Mouse (Mus musculus) G1E (cell line): ENCODE measurements around the gene Ift43. TPM values are rescaled to one million over a fixed set of nuclear protein-coding genes. Genes with fewer than 3 reads are reported as not detected.

Experiments used
- ATAC-seq: 2 replicates; pipeline ENCODE4 v1.8.0; 2016; ENCODE audit warnings: mild to moderate bottlenecking; ENCODE audit not compliant: insufficient number of reproducible peaks, poor library complexity, low FRiP score, severe bottlenecking; ENCODE audit errors: extremely low read depth
- DNase-seq: peaks from one replicate; pipeline ENCODE4 v3.0.0; 2012; ENCODE audit warnings: low spot score
- H3K27me3 ChIP-seq: 2 replicates; pipeline ENCODE4 v1.6.1; 2012; ENCODE audit warnings: mild to moderate bottlenecking, low read length, inconsistent platforms; ENCODE audit not compliant: insufficient read depth
- H3K36me3 ChIP-seq: replicated peaks from 2 replicates; pipeline ENCODE3; 2012; ENCODE audit warnings: mild to moderate bottlenecking, inconsistent platforms
- H3K4me1 ChIP-seq: 2 replicates; pipeline ENCODE4 v1.6.1; 2012; ENCODE audit warnings: low read depth, low read length, inconsistent platforms, mixed read lengths; ENCODE audit not compliant: insufficient read depth
- H3K4me3 ChIP-seq: 2 replicates; pipeline ENCODE4 v1.5.1; 2012; ENCODE audit warnings: low read depth, mild to moderate bottlenecking, inconsistent platforms, low read length, moderate library complexity, mixed read lengths
- H3K9me3 ChIP-seq: replicated peaks from 2 replicates; pipeline ENCODE4 v1.6.1; 2012; ENCODE audit warnings: inconsistent platforms
- CTCF ChIP-seq: IDR thresholded peaks from 2 replicates; pipeline ENCODE4 v1.5.1; 2012; ENCODE audit warnings: low read depth, low read length, inconsistent platforms, mixed read lengths
- GATA1 ChIP-seq: IDR thresholded peaks from 2 replicates; pipeline ENCODE4 v1.6.1; 2012; ENCODE audit warnings: borderline replicate concordance, low read length, inconsistent platforms, mixed read lengths
- GATA2 ChIP-seq: IDR thresholded peaks from 2 replicates; pipeline ENCODE4 v1.6.1; 2012; ENCODE audit warnings: low read depth, low read length, inconsistent platforms, borderline replicate concordance
- POLR2AphosphoS5 ChIP-seq: IDR thresholded peaks from 2 replicates; pipeline ENCODE4 v1.6.1; 2012; ENCODE audit warnings: low read depth, low read length, inconsistent platforms; ENCODE audit not compliant: insufficient replicate concordance
- TAL1 ChIP-seq: conservative IDR thresholded peaks from 2 replicates; pipeline ENCODE4 v1.6.1; 2012; ENCODE audit warnings: low read depth, low read length, inconsistent platforms, mixed read lengths
- polyA plus RNA-seq: library from polyadenylated mRNA; stranded (reverse); fragments of >175 nt; gene quantifications from 2 replicates; pipeline ENCODE4 v1.2.3, GENCODE M21; 2012
- total RNA-seq, 2 experiments: library from RNA; stranded (forward) in 1 of 2; stranded (reverse) in 1 of 2; fragments of 200-1000 nt in 1 of 2; fragments of >200 nt in 1 of 2; fragmentation: Nextera tagmentation in 1 of 2; gene quantifications; 2 replicates each; pipeline ENCODE4 v1.2.3; 2014 to 2017

The Ift43 gene
- total and polyA plus RNA-seq, 3 experiments: 0.09 to 0.93 TPM; not detected in 1

- Histone ChIP-seq H3K36me3 (peaks cover 49% of the 10 kb centered on the region), H3K9me3 (peaks cover 12% of the 10 kb centered on the region), H3K4me3 (no peak overlapping the region), H3K27me3 (no peaks in the 10 kb centered on the region), H3K4me1 (peaks cover 5% of the 10 kb centered on the region)
- no peak for ATAC-seq
- TF ChIP-seq CTCF (0 out of 2 replicates have a peak, but pooled peaks have one; percentile 6), POLR2AphosphoS5 (no peak), GATA1 (no peak)
- DNase-seq: no peak
These were observed 36.2 kb upstream of the Ift43 start for GRCm38 (mm10) chr12:86046141-86046540.

- TF ChIP-seq CTCF (no peak), GATA1 (no peak), GATA2 (no peak)
- no peaks in the 10 kb centered on the region for H3K27me3 ChIP-seq
- H3K9me3 ChIP-seq: peaks cover 12% of the 10 kb centered on the region
- DNase-seq (no peak), ATAC-seq (no peak)
- peaks cover 47% of the 10 kb centered on the region for H3K36me3 ChIP-seq
- no peak overlapping the region for H3K4me3 ChIP-seq
- peaks cover 11% of the 10 kb centered on the region for H3K4me1 ChIP-seq
These were observed 35.6 kb upstream of the Ift43 start for GRCm38 (mm10) chr12:86046776-86047175.

GRCm38 (mm10) chr12:86047376-86047775 lies 35.0 kb upstream of the Ift43 start:
- Histone ChIP-seq H3K27me3 (no peaks in the 10 kb centered on the region), H3K36me3 (peaks cover 48% of the 10 kb centered on the region), H3K9me3 (peaks cover 11% of the 10 kb centered on the region), H3K4me3 (no peak overlapping the region), H3K4me1 (peaks cover 12% of the 10 kb centered on the region)
- ATAC-seq: no peak
- no peak for TF ChIP-seq TAL1
- no peak for TF ChIP-seq GATA2
- TF ChIP-seq POLR2AphosphoS5: no peak
- no peak for TF ChIP-seq GATA1
- TF ChIP-seq CTCF: no peak
- no peak for DNase-seq

- H3K9me3 ChIP-seq: no peaks in the 10 kb centered on the region
- no peak overlapping the region for H3K4me3 ChIP-seq
- no peaks in the 10 kb centered on the region for H3K27me3 ChIP-seq
- DNase-seq: no peak
- H3K36me3 ChIP-seq: peaks cover 49% of the 10 kb centered on the region
- ATAC-seq: no peak
- no peak for TF ChIP-seq POLR2AphosphoS5
- no peak for TF ChIP-seq TAL1
- no peak for TF ChIP-seq GATA2
- no peak for TF ChIP-seq GATA1
- no peak for TF ChIP-seq CTCF
- peaks cover 12% of the 10 kb centered on the region for H3K4me1 ChIP-seq
These were observed 32.5 kb upstream of the Ift43 start for GRCm38 (mm10) chr12:86049813-86050212.

DNA sequence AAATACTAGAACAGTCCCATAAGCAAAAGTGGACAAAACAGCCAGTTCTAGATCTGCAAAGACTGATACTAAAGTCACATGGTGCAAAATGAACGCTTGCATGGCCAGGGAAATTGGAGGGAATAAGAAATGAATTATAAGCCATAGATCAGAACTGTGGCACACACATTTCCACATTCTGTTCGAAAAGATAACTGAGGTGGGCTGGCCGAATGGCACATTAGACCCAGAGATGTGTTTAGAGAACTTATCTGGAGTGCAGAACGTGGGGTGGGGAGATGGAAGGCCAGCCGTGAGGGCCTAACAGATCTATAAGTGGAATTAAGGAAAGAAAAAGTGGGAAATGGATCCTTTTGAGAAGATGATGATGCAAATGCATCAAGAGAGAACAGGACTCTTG lies 30.9 kb upstream of the Ift43 start:
- DNase-seq: no peak
- Histone ChIP-seq H3K27me3 (no peaks in the 10 kb centered on the region), H3K4me3 (no peak overlapping the region), H3K36me3 (peaks cover 50% of the 10 kb centered on the region), H3K9me3 (no peaks in the 10 kb centered on the region), H3K4me1 (peaks cover 12% of the 10 kb centered on the region)
- 0 out of 2 replicates have a peak, but pooled peaks have one; percentile 50 for ATAC-seq
- TF ChIP-seq GATA1 (no peak), CTCF (no peak), POLR2AphosphoS5 (no peak), GATA2 (no peak), TAL1 (no peak)

- no peaks in the 10 kb centered on the region for H3K27me3 ChIP-seq
- TF ChIP-seq CTCF: no peak
- peaks cover 50% of the 10 kb centered on the region for H3K36me3 ChIP-seq
- ATAC-seq: no peak
- no peak overlapping the region for H3K4me3 ChIP-seq
- DNase-seq: no peak
- peaks cover 12% of the 10 kb centered on the region for H3K4me1 ChIP-seq
- no peaks in the 10 kb centered on the region for H3K9me3 ChIP-seq
These were observed 27.0 kb upstream of the Ift43 start for GRCm38 (mm10) chr12:86055306-86055705.

GRCm38 (mm10) chr12:86056976-86057375 lies 25.4 kb upstream of the Ift43 start:
- Histone ChIP-seq H3K36me3 (peaks cover 48% of the 10 kb centered on the region), H3K4me1 (peaks cover 3% of the 10 kb centered on the region; the same call in 1 of the 2 replicates), H3K9me3 (no peaks in the 10 kb centered on the region), H3K4me3 (no peak overlapping the region), H3K27me3 (0 out of 2 replicates have a peak, but pooled peaks cover 2% of the 10 kb centered on the region)
- TF ChIP-seq CTCF: no peak
- TF ChIP-seq GATA2: no peak
- no peak for TF ChIP-seq GATA1
- no peak for TF ChIP-seq POLR2AphosphoS5
- no peak for TF ChIP-seq TAL1
- DNase-seq (no peak), ATAC-seq (no peak)
